Mouse (Mus musculus) forebrain, embryonic 11.5 days (tissue): ENCODE measurements around the gene Tpsg1. TPM values are rescaled to one million over a fixed set of nuclear protein-coding genes. Genes with fewer than 3 reads are reported as not detected.

Source experiments
- ATAC-seq: fragments of 200-750 bp; cut with Nextera tagmentation; replicated peaks from 2 replicates; pipeline ENCODE4 v1.8.0; 2017; ENCODE audit warnings: moderate TSS enrichment; ENCODE audit not compliant: low FRiP score
- DNase-seq: peaks from one replicate; pipeline ENCODE4 v3.0.0-alpha.2; 2017; ENCODE audit warnings: low spot score
- H3K27ac ChIP-seq: fragments of 300-500 bp; sonication (generic); 2 replicates; pipeline ENCODE4 v1.5.1; 2014; ENCODE audit warnings: low read depth, low read length
- H3K27me3 ChIP-seq: fragments of 300-500 bp; sonication (generic); 2 replicates; pipeline ENCODE4 v1.6.1; 2014; ENCODE audit warnings: mild to moderate bottlenecking, low read length, mixed read lengths; ENCODE audit not compliant: control insufficient read depth, insufficient read depth
- H3K36me3 ChIP-seq: fragments of 300-500 bp; sonication (generic); 2 replicates; pipeline ENCODE4 v1.6.1; 2014; ENCODE audit warnings: mild to moderate bottlenecking, low read length, moderate library complexity, mixed read lengths; ENCODE audit not compliant: control insufficient read depth, insufficient read depth
- H3K4me1 ChIP-seq: fragments of 300-500 bp; sonication (generic); replicated peaks from 2 replicates; pipeline ENCODE4 v1.6.1; 2014; ENCODE audit warnings: low read length, mixed read lengths; ENCODE audit not compliant: control insufficient read depth, insufficient read depth
- H3K4me2 ChIP-seq: fragments of 300-500 bp; sonication (generic); 2 replicates; pipeline ENCODE4 v1.6.1; 2014; ENCODE audit warnings: low read depth, mild to moderate bottlenecking, low read length, moderate library complexity, mixed read lengths; ENCODE audit not compliant: severe bottlenecking
- H3K4me3 ChIP-seq: fragments of 300-500 bp; sonication (generic); 2 replicates; pipeline ENCODE4 v1.5.1; 2014; ENCODE audit warnings: low read depth, low read length
- H3K9ac ChIP-seq: fragments of 300-500 bp; sonication (generic); 2 replicates; pipeline ENCODE4 v1.6.1; 2014; ENCODE audit warnings: low read length
- H3K9me3 ChIP-seq: fragments of 300-500 bp; sonication (generic); 2 replicates; pipeline ENCODE4 v1.6.1; 2016; ENCODE audit warnings: low read length, mixed read lengths; ENCODE audit not compliant: control insufficient read depth
- WGBS: fragments of 180-500 bp; shearing (Covaris S2); extraction: QIAGEN DNeasy Blood & Tissue Kit; methylation state at CpG from one replicate; pipeline ENCODE4 v1.1.7; 2014; 5-methylcytosine and 5-hydroxymethylcytosine counted together
- polyA plus RNA-seq: library from polyadenylated mRNA; unstranded; fragments of >200 nt; fragmentation: Nextera tagmentation; extraction: Ambion mirVana; gene quantifications from 2 replicates; pipeline ENCODE4 v1.2.1, GENCODE M21; 2014

The Tpsg1 gene
- polyA plus RNA-seq, 1 experiment from 2014 or later, result not detected

DNA sequence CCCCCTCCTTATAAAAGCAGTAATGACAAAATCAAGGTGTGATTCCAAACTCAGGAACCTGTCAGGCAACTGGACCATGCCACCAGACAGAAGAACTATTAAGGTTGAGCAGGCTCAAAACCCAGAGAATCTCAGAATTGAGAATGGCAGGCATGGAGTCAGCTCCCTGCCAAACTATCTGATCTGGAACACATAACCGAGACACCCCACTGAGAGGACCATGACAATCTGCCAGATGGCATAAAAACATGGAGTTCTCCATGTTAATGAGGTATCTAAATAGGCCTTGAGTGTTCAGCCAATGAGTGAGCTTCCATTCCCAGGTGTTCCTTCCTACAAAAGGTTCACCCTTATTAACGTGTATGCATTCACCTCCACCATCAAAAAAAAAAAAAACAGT lies 7.8 kb upstream of the Tpsg1 start:
- Histone ChIP-seq H3K4me1 (no peaks in the 10 kb centered on the region), H3K9me3 (no peaks in the 10 kb centered on the region), H3K9ac (no peak overlapping the region), H3K4me3 (no peak overlapping the region), H3K27ac (no peak overlapping the region), H3K4me2 (no peak overlapping the region), H3K27me3 (no peaks in the 10 kb centered on the region), H3K36me3 (no peaks in the 10 kb centered on the region)
- WGBS, result 69% methylated on average over 2 of the region's 2 CpGs
- no peak for DNase-seq
- no peak for ATAC-seq

DNA sequence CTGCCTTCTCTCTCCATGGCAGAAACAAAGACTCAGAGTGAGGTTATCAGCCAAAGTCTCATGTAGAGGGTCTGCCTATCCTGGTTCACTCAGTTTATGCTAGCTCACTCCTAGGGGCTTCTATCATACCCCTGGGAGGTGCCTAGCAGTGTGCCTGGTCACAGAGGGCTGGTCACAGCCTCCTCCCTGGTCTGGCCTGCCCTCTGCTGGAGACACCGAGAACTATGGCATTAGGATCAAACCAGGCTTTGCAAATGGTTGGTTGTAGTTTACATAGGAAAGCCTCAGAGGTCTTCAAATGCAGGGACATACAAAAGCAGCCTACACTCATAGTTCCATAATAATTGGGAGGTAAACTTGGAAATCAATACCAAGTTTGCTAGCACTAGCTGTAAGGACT lies 5.3 kb upstream of the Tpsg1 start:
- Histone ChIP-seq H3K27ac (no peak overlapping the region), H3K9ac (no peak overlapping the region), H3K4me1 (no peaks in the 10 kb centered on the region), H3K4me2 (no peak overlapping the region), H3K4me3 (no peak overlapping the region), H3K9me3 (no peaks in the 10 kb centered on the region), H3K27me3 (no peaks in the 10 kb centered on the region), H3K36me3 (no peaks in the 10 kb centered on the region)
- WGBS, result 3% methylated on average over 1 of the region's 1 CpGs
- ATAC-seq (no peak), DNase-seq (no peak)

DNA sequence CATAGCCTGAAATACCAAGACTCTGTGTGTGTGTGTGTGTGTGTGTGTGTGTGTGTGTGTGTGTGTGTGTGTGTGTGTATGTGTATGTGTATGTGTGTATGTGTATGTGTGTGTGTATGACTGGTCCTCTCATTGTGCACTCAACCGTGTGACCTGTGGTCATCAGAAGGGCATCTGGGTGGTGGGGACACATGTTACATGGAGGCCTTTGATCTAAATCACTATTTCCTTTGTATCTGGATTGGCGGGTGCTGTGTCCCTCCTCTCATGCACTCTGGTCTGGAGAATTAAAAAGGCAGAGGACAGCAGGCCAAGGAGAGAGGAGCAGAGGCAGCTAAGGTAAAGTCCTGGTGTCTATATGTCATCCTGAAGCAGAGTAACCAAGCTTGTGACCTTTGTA lies 3.1 kb upstream of the Tpsg1 start, which contains the start of gene Tpsb2:
Tpsb2 (plus strand) TSS at position 301 of the 400 bp plus-strand sequence.
- Histone ChIP-seq H3K27me3 (no peaks in the 10 kb centered on the region), H3K4me1 (no peaks in the 10 kb centered on the region), H3K4me2 (no peak within 1 kb of the TSS), H3K9me3 (no peaks in the 10 kb centered on the region), H3K36me3 (no peaks in the 10 kb centered on the region), H3K4me3 (no peak within 1 kb of the TSS), H3K9ac (no peak within 1 kb of the TSS), H3K27ac (no peak within 1 kb of the TSS)
- ATAC-seq (no peak), DNase-seq (no peak)
- WGBS, result 77% methylated on average over 2 of the region's 2 CpGs

DNA sequence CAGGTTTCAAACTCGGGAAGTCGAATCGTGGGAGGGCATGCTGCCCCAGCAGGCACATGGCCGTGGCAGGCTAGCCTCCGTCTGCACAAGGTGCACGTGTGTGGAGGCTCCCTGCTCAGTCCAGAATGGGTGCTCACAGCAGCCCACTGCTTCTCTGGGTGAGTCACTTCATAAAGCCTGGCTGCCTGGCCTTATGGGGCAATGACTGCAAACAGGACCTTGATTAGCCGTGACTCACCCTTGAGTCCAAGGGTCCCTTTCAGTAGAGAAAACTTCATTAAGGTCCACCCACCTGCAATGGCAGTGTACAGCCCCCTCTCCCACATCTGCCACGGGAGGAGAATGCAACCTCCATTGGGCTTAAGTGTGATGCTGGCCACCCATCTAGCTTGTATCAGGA lies 3.4 kb downstream of the Tpsg1 start:
- Histone ChIP-seq H3K4me1 (no peaks in the 10 kb centered on the region), H3K27me3 (no peaks in the 10 kb centered on the region), H3K36me3 (no peaks in the 10 kb centered on the region), H3K9ac (no peak overlapping the region), H3K4me3 (no peak overlapping the region), H3K4me2 (no peak overlapping the region), H3K27ac (no peak overlapping the region), H3K9me3 (no peaks in the 10 kb centered on the region)
- DNase-seq (no peak), ATAC-seq (no peak)
- 84% methylated on average over 8 of the region's 8 CpGs for WGBS

DNA sequence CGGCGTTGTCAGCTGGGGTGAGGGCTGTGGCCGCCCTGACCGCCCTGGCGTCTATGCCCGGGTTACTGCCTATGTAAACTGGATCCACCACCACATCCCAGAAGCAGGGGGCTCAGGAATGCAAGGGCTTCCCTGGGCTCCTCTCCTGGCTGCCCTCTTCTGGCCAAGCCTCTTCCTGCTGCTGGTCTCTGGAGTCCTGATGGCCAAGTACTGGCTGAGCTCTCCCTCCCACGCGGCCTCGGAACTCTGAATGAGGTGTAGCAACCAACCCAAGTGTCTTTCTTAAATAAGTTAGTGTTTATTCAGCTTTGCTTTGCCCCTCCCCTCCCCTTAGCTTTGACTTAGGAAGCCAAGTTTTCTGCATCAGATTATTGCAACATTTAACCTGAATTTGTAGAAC lies 4.9 kb downstream of the Tpsg1 start:
- no peak overlapping the region for H3K27ac ChIP-seq
- no peaks in the 10 kb centered on the region for H3K4me1 ChIP-seq
- no peak overlapping the region for H3K9ac ChIP-seq
- H3K4me3 ChIP-seq, result no peak overlapping the region
- H3K9me3 ChIP-seq, result no peaks in the 10 kb centered on the region
- 53% methylated on average over 9 of the region's 9 CpGs for WGBS
- no peak for ATAC-seq
- no peak overlapping the region for H3K4me2 ChIP-seq
- no peak for DNase-seq
- H3K27me3 ChIP-seq, result no peaks in the 10 kb centered on the region
- H3K36me3 ChIP-seq, result no peaks in the 10 kb centered on the region

DNA sequence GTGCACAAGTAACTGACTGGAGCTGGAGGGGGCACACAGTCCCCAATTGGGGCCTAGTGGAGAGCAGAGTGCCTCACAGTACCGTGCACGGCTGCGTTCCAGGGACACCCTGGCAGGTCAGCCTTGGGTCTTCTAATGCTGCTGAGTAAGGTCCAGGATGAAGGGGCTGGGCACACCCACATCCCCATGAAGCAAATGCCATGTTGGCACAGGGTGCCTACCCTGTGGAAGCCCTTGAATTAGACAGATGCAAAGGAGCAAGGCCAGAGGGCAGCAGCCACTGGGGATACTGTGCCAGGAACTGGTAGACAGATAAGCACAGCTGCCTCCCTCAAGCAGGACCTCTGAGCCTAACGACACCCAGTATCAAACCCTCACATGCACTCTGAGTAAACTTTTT lies 25.5 kb downstream of the Tpsg1 start:
- no peaks in the 10 kb centered on the region for H3K9me3 ChIP-seq
- H3K9ac ChIP-seq, result no peak overlapping the region
- no peak for ATAC-seq
- H3K27me3 ChIP-seq, result peaks cover 4% of the 10 kb centered on the region
- no peak for DNase-seq
- no peak overlapping the region for H3K4me3 ChIP-seq
- H3K4me2 ChIP-seq, result no peak overlapping the region
- no peak overlapping the region for H3K27ac ChIP-seq
- H3K4me1 ChIP-seq, result peaks cover 8% of the 10 kb centered on the region; the same call in 1 of the 2 replicates
- WGBS, result 92% methylated on average over 4 of the region's 4 CpGs
- no peaks in the 10 kb centered on the region for H3K36me3 ChIP-seq

DNA sequence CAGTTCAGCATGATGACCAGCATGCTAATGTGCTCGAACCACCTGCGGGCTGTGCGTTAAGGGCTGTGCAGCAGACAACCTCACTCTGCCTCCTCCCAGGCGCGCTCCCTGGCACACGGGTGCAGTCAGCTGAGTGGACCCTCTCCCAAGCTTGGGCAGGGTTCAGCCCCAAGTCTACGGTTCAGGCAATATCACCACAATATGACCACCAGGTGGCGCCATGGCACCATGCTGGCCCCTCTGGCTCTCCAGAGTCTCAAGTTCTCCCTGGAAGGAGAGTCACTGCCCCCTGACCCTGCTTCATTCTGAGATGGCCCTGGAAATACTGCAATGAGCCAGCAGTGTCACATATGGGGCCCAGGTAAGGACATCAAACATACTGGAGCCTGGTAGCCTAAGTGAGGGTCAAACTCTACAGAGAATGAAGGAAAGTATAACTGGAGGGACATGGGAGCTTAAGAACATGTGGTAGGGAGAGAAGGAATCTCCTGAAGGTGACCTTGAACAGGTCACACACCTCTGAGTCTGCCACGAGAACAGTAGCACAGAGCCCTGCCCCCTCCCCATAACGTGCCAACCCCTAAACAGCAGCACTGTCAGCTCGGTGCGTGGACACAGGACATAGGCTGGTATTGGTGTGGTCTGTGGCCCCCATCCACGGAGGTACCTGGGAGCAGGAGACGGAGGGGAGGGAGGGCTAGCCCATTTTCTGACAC lies 28.9 kb downstream of the Tpsg1 start:
- Histone ChIP-seq H3K27me3 (peaks cover 31% of the 10 kb centered on the region), H3K4me2 (no peak overlapping the region), H3K9me3 (no peaks in the 10 kb centered on the region), H3K27ac (no peak overlapping the region), H3K4me3 (no peak overlapping the region), H3K9ac (no peak overlapping the region), H3K4me1 (peaks cover 8% of the 10 kb centered on the region; the same call in 1 of the 2 replicates), H3K36me3 (no peaks in the 10 kb centered on the region)
- peak; percentile 65 for ATAC-seq
- WGBS, result 28% methylated on average over 14 of the region's 14 CpGs
- peak; percentile 93 for DNase-seq

DNA sequence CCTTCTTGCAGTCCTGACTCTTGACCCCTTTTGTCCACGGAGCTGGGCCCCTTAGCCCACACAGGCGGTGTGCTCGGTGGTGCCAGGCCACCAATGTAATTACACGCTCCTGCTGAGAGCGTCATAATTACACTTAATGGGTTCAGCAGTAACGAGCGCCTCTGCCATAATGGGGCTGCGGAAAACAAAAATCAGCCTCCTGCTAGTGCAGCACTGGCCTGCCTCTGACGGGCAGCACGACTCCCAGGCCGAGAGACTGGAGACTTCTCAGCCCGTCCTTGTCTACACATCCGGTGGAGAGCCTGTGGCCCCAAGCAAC lies 29.4 kb downstream of the Tpsg1 start:
- DNase-seq (no peak), ATAC-seq (0 out of 2 replicates have a peak, but pooled peaks have one; percentile 23)
- H3K27ac ChIP-seq, result no peak overlapping the region
- H3K4me2 ChIP-seq, result no peak overlapping the region
- no peak overlapping the region for H3K4me3 ChIP-seq
- H3K27me3 ChIP-seq, result peaks cover 36% of the 10 kb centered on the region
- H3K4me1 ChIP-seq, result peaks cover 8% of the 10 kb centered on the region; the same call in 1 of the 2 replicates
- 16% methylated on average over 13 of the region's 13 CpGs for WGBS
- H3K36me3 ChIP-seq, result no peaks in the 10 kb centered on the region
- H3K9ac ChIP-seq, result no peak overlapping the region
- no peaks in the 10 kb centered on the region for H3K9me3 ChIP-seq

DNA sequence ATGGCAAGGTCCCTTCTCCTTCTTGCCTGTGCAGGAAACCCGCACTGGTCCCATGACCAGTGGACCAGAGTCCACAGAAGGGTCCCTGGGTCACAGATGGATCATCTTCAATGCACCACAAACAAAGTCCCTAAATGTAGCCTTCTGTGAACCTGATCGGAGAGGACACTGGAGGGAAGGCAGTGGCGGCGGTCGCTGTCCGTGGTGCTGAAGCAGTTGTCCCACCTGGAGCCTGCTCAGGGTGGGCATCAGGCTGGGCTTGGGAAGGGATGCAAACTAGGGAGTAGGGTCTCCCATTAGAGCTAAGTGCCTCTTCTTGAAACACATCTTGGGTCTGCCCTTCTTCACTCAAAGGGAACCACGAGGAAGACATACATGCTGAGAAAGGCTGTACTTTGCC lies 31.4 kb downstream of the Tpsg1 start:
- DNase-seq (peak; percentile 87), ATAC-seq (no peak)
- Histone ChIP-seq H3K36me3 (no peaks in the 10 kb centered on the region), H3K27ac (no peak overlapping the region), H3K9ac (no peak overlapping the region), H3K4me3 (no peak overlapping the region), H3K4me1 (peaks cover 23% of the 10 kb centered on the region), H3K9me3 (no peaks in the 10 kb centered on the region), H3K27me3 (peaks cover 49% of the 10 kb centered on the region), H3K4me2 (no peak overlapping the region)
- 6% methylated on average over 7 of the region's 7 CpGs for WGBS
